Mouse (Mus musculus): ENCODE data around the gene Tmem91. TPM values are rescaled to one million over a fixed set of nuclear protein-coding genes. Genes with fewer than 3 reads are reported as not detected.
"Not testable (repeated sequence)": the region's sequence is repeated elsewhere in the genome, so short reads cannot be mapped to it uniquely, and the experiment has no call there.

Tmem91 gene
- 0.35 and 0.61 TPM in 2 replicates for polyA plus RNA-seq (2012; rRNA removed)

- TF ChIP-seq POLR2A (IDR thresholded peaks at IDR 0.05; ENCODE audit: low read depth, low read length) (no peak), CTCF (IDR thresholded peaks at IDR 0.05; ENCODE audit: extremely low read depth, insufficient read depth, insufficient read length, insufficient replicate concordance) (no peak)
- Histone ChIP-seq H3K27me3 (ENCODE audit: control insufficient read depth, insufficient read depth, low read length) (peaks cover 2% of the 10 kb centered on the region; the same call in 1 of the 2 replicates), H3K4me1 (ENCODE audit: control insufficient read depth, insufficient read depth, insufficient read length) (peaks cover 8% of the 10 kb centered on the region; the same call in 1 of the 2 replicates), H3K27ac (ENCODE audit: insufficient read depth, low read length) (no peak within 1 kb of the TSS), H3K4me3 (ENCODE audit: extremely low read depth, insufficient read depth, insufficient read length) (peak within 1 kb of the TSS; percentile 17; the same call in 1 of the 2 replicates), H3K36me3 (ENCODE audit: control insufficient read depth, insufficient read depth, low read length) (no peaks in the 10 kb centered on the region)
- no peak for DNase-seq (ENCODE audit: low read depth in 1 of 2, low spot score in 2 of 2)
- 2% methylated on average over 29 of the region's 29 CpGs for WGBS
These were observed at the start of gene Tmem91 for GRCm38 (mm10) chr7:25674719-25675300. Gene Tmem91, minus strand, starts transcription at chr7:25675166.

- not testable (repeated sequence) for H3K4me3 ChIP-seq (ENCODE audit: extremely low read depth, insufficient read depth, insufficient read length); H3K27ac ChIP-seq (ENCODE audit: insufficient read depth, low read length); H3K4me1 ChIP-seq (ENCODE audit: control insufficient read depth, insufficient read depth, insufficient read length); H3K27me3 ChIP-seq (ENCODE audit: control insufficient read depth, insufficient read depth, low read length); DNase-seq (ENCODE audit: low read depth in 1 of 2, low spot score in 2 of 2)
- H3K36me3 ChIP-seq (ENCODE audit: control insufficient read depth, insufficient read depth, low read length): peaks cover 43% of the 10 kb centered on the region
These were observed 46.8 kb upstream of the Tmem91 start for GRCm38 (mm10) chr7:25721776-25722175.

GRCm38 (mm10) chr7:25720760-25721159 is 45.8 kb upstream of the Tmem91 start:
- 89% methylated on average over 5 of the region's 5 CpGs for WGBS
- H3K4me1 ChIP-seq (ENCODE audit: control insufficient read depth, insufficient read depth, insufficient read length): peaks cover 7% of the 10 kb centered on the region
- TF ChIP-seq CTCF (IDR thresholded peaks at IDR 0.05; ENCODE audit: extremely low read depth, insufficient read depth, insufficient read length, insufficient replicate concordance) (no peak), POLR2A (IDR thresholded peaks at IDR 0.05; ENCODE audit: low read depth, low read length) (no peak)
- DNase-seq (ENCODE audit: low read depth in 1 of 2, low spot score in 2 of 2): no peak
- H3K27me3 ChIP-seq (ENCODE audit: control insufficient read depth, insufficient read depth, low read length): no peaks in the 10 kb centered on the region
- H3K36me3 ChIP-seq (ENCODE audit: control insufficient read depth, insufficient read depth, low read length): peaks cover 38% of the 10 kb centered on the region
- no peak overlapping the region for H3K4me3 ChIP-seq (ENCODE audit: extremely low read depth, insufficient read depth, insufficient read length)
- H3K27ac ChIP-seq (ENCODE audit: insufficient read depth, low read length): no peak overlapping the region

- Histone ChIP-seq H3K4me1 (ENCODE audit: control insufficient read depth, insufficient read depth, insufficient read length) (peaks cover 7% of the 10 kb centered on the region), H3K4me3 (ENCODE audit: extremely low read depth, insufficient read depth, insufficient read length) (no peak overlapping the region), H3K27me3 (ENCODE audit: control insufficient read depth, insufficient read depth, low read length) (no peaks in the 10 kb centered on the region), H3K36me3 (ENCODE audit: control insufficient read depth, insufficient read depth, low read length) (peaks cover 37% of the 10 kb centered on the region), H3K27ac (ENCODE audit: insufficient read depth, low read length) (no peak overlapping the region)
- peak in 1 of 2 experiments; percentile 54 for DNase-seq (ENCODE audit: low read depth in 1 of 2, low spot score in 2 of 2)
- no peak for TF ChIP-seq POLR2A (IDR thresholded peaks at IDR 0.05; ENCODE audit: low read depth, low read length)
- TF ChIP-seq CTCF (IDR thresholded peaks at IDR 0.05; ENCODE audit: extremely low read depth, insufficient read depth, insufficient read length, insufficient replicate concordance): peak; percentile 83; the same call in 1 of the 2 replicates
- 47% methylated on average over 10 of the region's 10 CpGs for WGBS
These were observed 45.0 kb upstream of the Tmem91 start for GRCm38 (mm10) chr7:25719761-25720610.

GRCm38 (mm10) chr7:25718788-25719417 is 43.9 kb upstream of the Tmem91 start, which contains the start of gene Ccdc97:
Gene Ccdc97, minus strand, starts transcription at chr7:25719088.
- Histone ChIP-seq H3K36me3 (ENCODE audit: control insufficient read depth, insufficient read depth, low read length) (peaks cover 37% of the 10 kb centered on the region), H3K4me3 (ENCODE audit: extremely low read depth, insufficient read depth, insufficient read length) (peak within 1 kb of the TSS; percentile 90), H3K27me3 (ENCODE audit: control insufficient read depth, insufficient read depth, low read length) (no peaks in the 10 kb centered on the region), H3K27ac (ENCODE audit: insufficient read depth, low read length) (peak within 1 kb of the TSS; percentile 93), H3K4me1 (ENCODE audit: control insufficient read depth, insufficient read depth, insufficient read length) (peaks cover 7% of the 10 kb centered on the region)
- TF ChIP-seq POLR2A (IDR thresholded peaks at IDR 0.05; ENCODE audit: low read depth, low read length) (peak; percentile 76; the same call in 1 of the 2 replicates), CTCF (IDR thresholded peaks at IDR 0.05; ENCODE audit: extremely low read depth, insufficient read depth, insufficient read length, insufficient replicate concordance) (no peak)
- peak; percentile 90 to 91 for DNase-seq (ENCODE audit: low read depth in 1 of 2, low spot score in 2 of 2)
- WGBS: 2% methylated on average over 32 of the region's 32 CpGs

- 85% methylated on average over 3 of the region's 3 CpGs for WGBS
- Histone ChIP-seq H3K4me3 (ENCODE audit: extremely low read depth, insufficient read depth, insufficient read length) (no peak overlapping the region), H3K27me3 (ENCODE audit: control insufficient read depth, insufficient read depth, low read length) (no peaks in the 10 kb centered on the region), H3K36me3 (ENCODE audit: control insufficient read depth, insufficient read depth, low read length) (peaks cover 40% of the 10 kb centered on the region), H3K4me1 (ENCODE audit: control insufficient read depth, insufficient read depth, insufficient read length) (peaks cover 7% of the 10 kb centered on the region), H3K27ac (ENCODE audit: insufficient read depth, low read length) (no peak overlapping the region)
- TF ChIP-seq POLR2A (IDR thresholded peaks at IDR 0.05; ENCODE audit: low read depth, low read length) (no peak), CTCF (IDR thresholded peaks at IDR 0.05; ENCODE audit: extremely low read depth, insufficient read depth, insufficient read length, insufficient replicate concordance) (no peak)
- no peak for DNase-seq (ENCODE audit: low read depth in 1 of 2, low spot score in 2 of 2)
These were observed 42.5 kb upstream of the Tmem91 start for GRCm38 (mm10) chr7:25717478-25717877.

All from spleen, adult 2 months (tissue).